Mouse (Mus musculus) embryonic facial prominence, embryonic 12.5 days (tissue): ENCODE measurements at regions not wholly inside any gene's neighbourhood (a gene's known extent, or its start where the extent isn't known, plus 50 kb on each side); places are given as distances from the start of the nearest gene placed in this dataset.

Source experiments
- ATAC-seq: fragments of 200-750 bp; cut with Nextera tagmentation; 2 replicates; pipeline ENCODE4 v1.8.0; 2017; ENCODE audit not compliant: insufficient number of reproducible peaks, insufficient read depth, low FRiP score, low TSS enrichment
- H3K27ac ChIP-seq: fragments of 300-500 bp; sonication (generic); 2 replicates; pipeline ENCODE4 v1.5.1; 2016; ENCODE audit warnings: mild to moderate bottlenecking
- H3K27me3 ChIP-seq: fragments of 300-500 bp; sonication (generic); 2 replicates; pipeline ENCODE4 v1.6.1; 2016; ENCODE audit warnings: mild to moderate bottlenecking, moderate library complexity
- H3K36me3 ChIP-seq: fragments of 300-500 bp; sonication (generic); 2 replicates; pipeline ENCODE4 v1.6.1; 2016; ENCODE audit warnings: mild to moderate bottlenecking
- H3K4me1 ChIP-seq: fragments of 300-500 bp; sonication (generic); 2 replicates; pipeline ENCODE4 v1.6.1; 2016
- H3K4me2 ChIP-seq: fragments of 300-500 bp; sonication (generic); replicated peaks from 2 replicates; pipeline ENCODE4 v1.6.1; 2016; ENCODE audit warnings: mild to moderate bottlenecking, moderate library complexity
- H3K4me3 ChIP-seq: fragments of 300-500 bp; sonication (generic); 2 replicates; pipeline ENCODE4 v1.5.1; 2016; ENCODE audit warnings: mild to moderate bottlenecking
- H3K9ac ChIP-seq: fragments of 300-500 bp; sonication (generic); 2 replicates; pipeline ENCODE4 v1.6.1; 2016; ENCODE audit warnings: mild to moderate bottlenecking, moderate library complexity
- H3K9me3 ChIP-seq: fragments of 300-500 bp; sonication (generic); 2 replicates; pipeline ENCODE4 v1.6.1; 2016; ENCODE audit warnings: mild to moderate bottlenecking, moderate library complexity
- WGBS: fragments of 180-500 bp; shearing (Covaris S2); methylation state at CpG from one replicate; pipeline ENCODE4 v1.1.7; 2016; 5-methylcytosine and 5-hydroxymethylcytosine counted together

DNA sequence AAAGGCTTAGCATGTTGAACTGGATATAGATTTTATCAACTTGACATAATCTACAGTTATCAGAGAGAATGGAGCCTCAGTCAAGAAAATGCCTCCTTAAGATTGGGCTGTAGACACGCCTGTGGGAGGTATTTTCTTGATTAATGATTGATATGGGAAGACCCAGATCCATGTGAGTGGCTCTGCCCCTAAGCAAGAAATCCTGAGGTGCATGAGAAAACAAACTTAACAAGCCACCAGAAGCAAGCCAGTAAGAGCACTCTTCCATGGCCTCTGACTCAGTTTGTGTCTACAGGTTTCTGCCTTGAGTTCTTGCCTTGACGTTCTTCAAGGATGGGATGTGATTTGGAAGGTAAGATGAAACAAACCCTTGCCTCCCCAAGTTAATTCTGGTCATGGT lies 91.2 kb downstream of the Zbtb18 start:
- H3K36me3 ChIP-seq: no peaks in the 10 kb centered on the region
- no peaks in the 10 kb centered on the region for H3K27me3 ChIP-seq
- H3K9me3 ChIP-seq: no peaks in the 10 kb centered on the region
- 77% methylated on average over 2 of the region's 2 CpGs for WGBS
- no peak overlapping the region for H3K27ac ChIP-seq
- H3K4me1 ChIP-seq: no peaks in the 10 kb centered on the region
- ATAC-seq: no peak
- H3K4me2 ChIP-seq: no peak overlapping the region
- no peak overlapping the region for H3K9ac ChIP-seq
- no peak overlapping the region for H3K4me3 ChIP-seq

DNA sequence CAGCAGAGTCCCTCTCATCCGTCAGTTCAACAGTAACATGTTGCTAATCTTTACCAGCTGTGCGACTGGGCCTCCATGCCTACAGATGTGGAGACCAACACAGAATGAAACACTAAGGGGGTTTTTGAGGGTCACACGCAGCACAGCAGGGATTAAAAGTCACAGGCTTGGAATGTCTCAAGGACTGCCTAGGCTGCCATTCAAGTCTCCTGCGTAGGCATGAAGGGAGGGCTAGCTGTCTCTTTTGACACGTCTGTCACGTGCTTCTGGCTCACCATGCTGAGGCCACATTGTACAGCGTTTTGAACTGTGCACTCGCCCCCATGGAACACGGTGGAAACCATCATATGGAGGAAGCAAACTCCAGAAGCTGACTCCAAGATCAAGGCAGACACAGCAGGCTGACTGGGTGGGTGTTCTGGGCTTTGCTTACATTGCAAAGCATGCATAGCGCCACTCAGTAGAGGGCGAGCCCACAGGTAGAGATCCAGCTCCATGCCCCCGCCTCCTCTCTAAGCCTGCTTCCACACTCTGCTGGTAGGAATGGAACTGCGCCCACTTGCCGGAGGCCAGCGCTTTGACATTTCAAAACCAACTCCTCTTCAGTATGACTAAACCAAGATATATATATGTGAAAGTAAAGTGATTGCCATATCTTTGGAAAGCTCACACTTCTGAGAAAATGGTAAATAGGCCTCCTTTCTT lies 103.0 kb downstream of the Zbtb18 start:
- H3K27ac ChIP-seq: no peak overlapping the region
- WGBS: 61% methylated on average over 15 of the region's 15 CpGs

GRCm38 (mm10) chr1:177547716-177548115 lies 105.6 kb downstream of the Zbtb18 start:
- WGBS: 92% methylated on average over 6 of the region's 6 CpGs
- no peak for ATAC-seq
- Histone ChIP-seq H3K36me3 (no peaks in the 10 kb centered on the region), H3K27ac (no peak overlapping the region), H3K9ac (no peak overlapping the region), H3K4me2 (no peak overlapping the region), H3K4me1 (no peaks in the 10 kb centered on the region), H3K27me3 (no peaks in the 10 kb centered on the region), H3K9me3 (no peaks in the 10 kb centered on the region), H3K4me3 (no peak overlapping the region)

More for the DNA sequence above, 103.0 kb downstream of the Zbtb18 start:
- H3K9me3 ChIP-seq: no peaks in the 10 kb centered on the region
- H3K27me3 ChIP-seq: no peaks in the 10 kb centered on the region
- no peak overlapping the region for H3K4me3 ChIP-seq
- H3K36me3 ChIP-seq: no peaks in the 10 kb centered on the region
- H3K9ac ChIP-seq: no peak overlapping the region
- no peak overlapping the region for H3K4me2 ChIP-seq
- H3K4me1 ChIP-seq: no peaks in the 10 kb centered on the region
- ATAC-seq: no peak

GRCm38 (mm10) chr1:177555471-177556291 lies 113.5 kb downstream of the Zbtb18 start:
- no peak overlapping the region for H3K4me3 ChIP-seq
- peak; percentile 56 for ATAC-seq
- peaks cover 4% of the 10 kb centered on the region; the same call in 1 of the 2 replicates for H3K27me3 ChIP-seq
- H3K4me2 ChIP-seq: 0 out of 2 replicates have a peak overlapping the region, but pooled peaks have one; percentile 3
- H3K9ac ChIP-seq: no peak overlapping the region
- H3K9me3 ChIP-seq: no peaks in the 10 kb centered on the region
- H3K4me1 ChIP-seq: peaks cover 8% of the 10 kb centered on the region; the same call in 1 of the 2 replicates
- WGBS: 30% methylated on average over 15 of the region's 15 CpGs
- H3K27ac ChIP-seq: no peak overlapping the region
- no peaks in the 10 kb centered on the region for H3K36me3 ChIP-seq

GRCm38 (mm10) chr1:177557432-177557831 lies 115.3 kb downstream of the Zbtb18 start:
- H3K27ac ChIP-seq: no peak overlapping the region
- 76% methylated on average over 6 of the region's 6 CpGs for WGBS
- H3K9ac ChIP-seq: no peak overlapping the region
- H3K4me3 ChIP-seq: no peak overlapping the region
- no peak overlapping the region for H3K4me2 ChIP-seq
- ATAC-seq: no peak
- no peaks in the 10 kb centered on the region for H3K36me3 ChIP-seq
- H3K27me3 ChIP-seq: peaks cover 4% of the 10 kb centered on the region; the same call in 1 of the 2 replicates
- peaks cover 8% of the 10 kb centered on the region; the same call in 1 of the 2 replicates for H3K4me1 ChIP-seq
- no peaks in the 10 kb centered on the region for H3K9me3 ChIP-seq

GRCm38 (mm10) chr1:177557856-177558255 lies 115.7 kb downstream of the Zbtb18 start:
- no peak for ATAC-seq
- no peak overlapping the region for H3K27ac ChIP-seq
- peaks cover 4% of the 10 kb centered on the region; the same call in 1 of the 2 replicates for H3K27me3 ChIP-seq
- H3K9ac ChIP-seq: no peak overlapping the region
- no peak overlapping the region for H3K4me3 ChIP-seq
- peaks cover 8% of the 10 kb centered on the region; the same call in 1 of the 2 replicates for H3K4me1 ChIP-seq
- H3K36me3 ChIP-seq: no peaks in the 10 kb centered on the region
- no peak overlapping the region for H3K4me2 ChIP-seq
- H3K9me3 ChIP-seq: no peaks in the 10 kb centered on the region
- WGBS: 84% methylated on average over 4 of the region's 4 CpGs

GRCm38 (mm10) chr1:177561716-177562588 lies 119.8 kb downstream of the Zbtb18 start:
- Histone ChIP-seq H3K4me1 (0 out of 2 replicates have a peak, but pooled peaks cover 3% of the 10 kb centered on the region), H3K9ac (no peak overlapping the region), H3K4me3 (no peak overlapping the region), H3K36me3 (no peaks in the 10 kb centered on the region), H3K27me3 (no peaks in the 10 kb centered on the region), H3K4me2 (no peak overlapping the region), H3K9me3 (no peaks in the 10 kb centered on the region), H3K27ac (no peak overlapping the region)
- no peak for ATAC-seq
- 74% methylated on average over 17 of the region's 17 CpGs for WGBS

- Histone ChIP-seq H3K4me3 (no peak overlapping the region), H3K36me3 (no peaks in the 10 kb centered on the region), H3K9ac (no peak overlapping the region), H3K9me3 (no peaks in the 10 kb centered on the region), H3K27me3 (no peaks in the 10 kb centered on the region), H3K27ac (no peak overlapping the region), H3K4me1 (0 out of 2 replicates have a peak, but pooled peaks cover 3% of the 10 kb centered on the region), H3K4me2 (no peak overlapping the region)
- WGBS: 80% methylated on average over 5 of the region's 5 CpGs
- ATAC-seq: no peak
Measured at GRCm38 (mm10) chr1:177562589-177562912, 120.4 kb downstream of the Zbtb18 start.

- no peaks in the 10 kb centered on the region for H3K36me3 ChIP-seq
- no peak for ATAC-seq
- WGBS: 85% methylated on average over 3 of the region's 3 CpGs
Measured at GRCm38 (mm10) chr1:177565678-177566077, 123.5 kb downstream of the Zbtb18 start.

GRCm38 (mm10) chr1:177568056-177568816 lies 126.1 kb downstream of the Zbtb18 start:
- no peak for ATAC-seq
- Histone ChIP-seq H3K9me3 (no peaks in the 10 kb centered on the region), H3K36me3 (no peaks in the 10 kb centered on the region), H3K9ac (no peak overlapping the region), H3K4me1 (no peaks in the 10 kb centered on the region), H3K27me3 (no peaks in the 10 kb centered on the region), H3K4me3 (no peak overlapping the region), H3K27ac (no peak overlapping the region), H3K4me2 (no peak overlapping the region)
- 83% methylated on average over 9 of the region's 9 CpGs for WGBS

More at GRCm38 (mm10) chr1:177565678-177566077, 123.5 kb downstream of the Zbtb18 start:
- Histone ChIP-seq H3K4me1 (no peaks in the 10 kb centered on the region), H3K27ac (no peak overlapping the region), H3K9me3 (no peaks in the 10 kb centered on the region), H3K9ac (no peak overlapping the region), H3K27me3 (no peaks in the 10 kb centered on the region), H3K4me3 (no peak overlapping the region), H3K4me2 (no peak overlapping the region)

GRCm38 (mm10) chr1:177569572-177569971 lies 127.4 kb downstream of the Zbtb18 start:
- no peak for ATAC-seq
- no peaks in the 10 kb centered on the region for H3K27me3 ChIP-seq
- H3K9ac ChIP-seq: no peak overlapping the region
- H3K27ac ChIP-seq: no peak overlapping the region
- no peaks in the 10 kb centered on the region for H3K4me1 ChIP-seq
- H3K4me2 ChIP-seq: no peak overlapping the region
- H3K9me3 ChIP-seq: no peaks in the 10 kb centered on the region
- no peak overlapping the region for H3K4me3 ChIP-seq
- no peaks in the 10 kb centered on the region for H3K36me3 ChIP-seq
- 88% methylated on average over 6 of the region's 6 CpGs for WGBS
